Mouse (Mus musculus) layer of hippocampus, postnatal 10 days (tissue): ENCODE measurements at regions not wholly inside any gene's neighbourhood (a gene's known extent, or its start where the extent isn't known, plus 50 kb on each side); places are given as distances from the start of the nearest gene placed in this dataset.
A peak's percentile ranks its signal among the peaks of the same experiment; 100 is the strongest.

Experiments used
- DNase-seq, 2 experiments: peaks; one replicate each; pipeline ENCODE4 v3.0.0; 2021; ENCODE audit warnings: low spot score in 2 of 2

GRCm38 (mm10) chr2:159014553-159014952 is 219.9 kb downstream of the Dhx35 start:
- DNase-seq, result no peak

GRCm38 (mm10) chr2:159019921-159020534 is 225.4 kb downstream of the Dhx35 start:
- no peak for DNase-seq

- no peak for DNase-seq
Observed at GRCm38 (mm10) chr2:159032147-159032546, 237.5 kb downstream of the Dhx35 start.

GRCm38 (mm10) chr2:159039916-159040315 is 245.3 kb downstream of the Dhx35 start:
- no peak for DNase-seq

- DNase-seq, result no peak
Observed at GRCm38 (mm10) chr2:159053534-159053933, 258.9 kb downstream of the Dhx35 start.

GRCm38 (mm10) chr2:159053936-159054335 is 259.3 kb downstream of the Dhx35 start:
- DNase-seq, result peak; percentile 78 to 82

GRCm38 (mm10) chr2:159054451-159054850 is 259.8 kb downstream of the Dhx35 start:
- no peak for DNase-seq

- DNase-seq, result no peak
Observed at GRCm38 (mm10) chr2:159055780-159056179, 261.2 kb downstream of the Dhx35 start.

- no peak for DNase-seq
Observed at GRCm38 (mm10) chr2:159056960-159057359, 262.4 kb downstream of the Dhx35 start.

- DNase-seq, result no peak
Observed at GRCm38 (mm10) chr2:159057506-159057905, 262.9 kb downstream of the Dhx35 start.

GRCm38 (mm10) chr2:159062266-159062665 is 267.7 kb downstream of the Dhx35 start:
- DNase-seq, result peak; percentile 38 to 43

GRCm38 (mm10) chr2:159062666-159063065 is 268.1 kb downstream of the Dhx35 start:
- DNase-seq, result no peak

GRCm38 (mm10) chr2:159064403-159064970 is 269.9 kb downstream of the Dhx35 start:
- DNase-seq, result no peak

- no peak for DNase-seq
Observed at GRCm38 (mm10) chr2:159067506-159067905, 272.9 kb downstream of the Dhx35 start.

- no peak for DNase-seq
Observed at GRCm38 (mm10) chr2:159068303-159069020, 273.9 kb downstream of the Dhx35 start.

- DNase-seq, result peak; percentile 28 to 51
Observed at GRCm38 (mm10) chr2:159069180-159069579, 274.6 kb downstream of the Dhx35 start.

- DNase-seq, result no peak
Observed at GRCm38 (mm10) chr2:159072997-159073690, 278.5 kb downstream of the Dhx35 start.

- no peak for DNase-seq
Observed at GRCm38 (mm10) chr2:159079836-159080235, 285.2 kb downstream of the Dhx35 start.

- peak; percentile 23 to 37 for DNase-seq
Observed at GRCm38 (mm10) chr2:159080784-159081544, 286.4 kb downstream of the Dhx35 start.

- no peak for DNase-seq
Observed at GRCm38 (mm10) chr2:159086836-159087235, 292.2 kb downstream of the Dhx35 start.

- DNase-seq, result no peak
Observed at GRCm38 (mm10) chr2:159088196-159088595, 293.6 kb downstream of the Dhx35 start.
